Mouse (Mus musculus) ES-Bruce4 (cell line): ENCODE measurements around the gene Bmper. TPM values are rescaled to one million over a fixed set of nuclear protein-coding genes. Genes with fewer than 3 reads are reported as not detected.

Source experiments
- H3K27ac ChIP-seq: 2 replicates; pipeline ENCODE4 v1.5.1; 2012; ENCODE audit warnings: low read length, inconsistent platforms; ENCODE audit not compliant: insufficient read depth
- H3K27me3 ChIP-seq: 2 replicates; pipeline ENCODE4 v1.6.1; 2012; ENCODE audit warnings: mild to moderate bottlenecking, low read length, inconsistent platforms; ENCODE audit not compliant: control insufficient read depth, poor library complexity, insufficient read depth, severe bottlenecking
- H3K36me3 ChIP-seq: 2 replicates; pipeline ENCODE4 v1.6.1; 2012; ENCODE audit warnings: inconsistent platforms, mild to moderate bottlenecking, low read length, moderate library complexity; ENCODE audit not compliant: control insufficient read depth, poor library complexity, insufficient read depth, severe bottlenecking
- H3K4me1 ChIP-seq: one replicate; pipeline ENCODE4 v1.8.1; 2011; ENCODE audit warnings: low read length; ENCODE audit not compliant: control insufficient read depth, insufficient read depth
- H3K4me3 ChIP-seq: 2 replicates; pipeline ENCODE4 v1.5.1; 2011; ENCODE audit warnings: low read depth, mild to moderate bottlenecking, low read length
- H3K9ac ChIP-seq: 2 replicates; pipeline ENCODE4 v1.6.1; 2012; ENCODE audit warnings: low read depth, mild to moderate bottlenecking, inconsistent platforms; ENCODE audit not compliant: poor library complexity, severe bottlenecking
- H3K9me3 ChIP-seq: replicated peaks from 2 replicates; pipeline ENCODE4 v1.6.1; 2012; ENCODE audit warnings: mild to moderate bottlenecking, low read length, inconsistent platforms; ENCODE audit not compliant: control insufficient read depth, poor library complexity, insufficient read depth, severe bottlenecking
- CTCF ChIP-seq: IDR thresholded peaks from one replicate; pipeline ENCODE4 v1.8.1; 2011; ENCODE audit warnings: low read depth, low read length
- EP300 ChIP-seq: IDR thresholded peaks from 2 replicates; pipeline ENCODE4 v1.6.1; 2011; ENCODE audit warnings: low read depth, low read length; ENCODE audit not compliant: insufficient read depth
- POLR2A ChIP-seq: IDR thresholded peaks from one replicate; pipeline ENCODE4 v1.8.1; 2011; ENCODE audit warnings: low read length; ENCODE audit not compliant: insufficient read depth
- polyA plus RNA-seq: library from polyadenylated mRNA; stranded (reverse); fragments of >200 nt; gene quantifications from 2 replicates; pipeline ENCODE4 v1.2.4, GENCODE M21; 2011; ENCODE audit warnings: low read depth; ENCODE audit not compliant: missing spikeins, insufficient read depth, insufficient read length

The Bmper gene
- polyA plus RNA-seq, 1 experiment: not detected

DNA sequence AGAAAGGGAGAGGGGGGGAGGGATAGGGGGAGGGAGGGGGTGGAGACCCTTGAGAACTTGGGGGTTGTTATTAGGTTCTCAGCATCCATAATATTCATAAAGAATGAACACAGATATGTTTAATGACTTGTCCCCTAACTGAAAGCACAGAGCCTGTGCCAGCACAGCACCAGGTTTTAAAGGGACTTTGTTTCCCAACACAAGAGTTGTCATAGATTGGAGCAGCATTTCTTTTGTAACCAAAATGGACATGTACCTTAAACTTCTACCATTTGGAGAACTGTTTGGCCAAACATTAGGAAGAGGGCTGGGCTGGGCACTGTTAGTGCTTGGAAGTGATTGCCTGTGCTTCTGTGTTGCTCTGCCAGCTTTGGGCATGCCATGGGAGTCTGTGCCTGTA is 89.1 kb downstream of the Bmper start:
- Histone ChIP-seq H3K27ac (no peak overlapping the region), H3K36me3 (no peaks in the 10 kb centered on the region), H3K9ac (no peak overlapping the region), H3K4me3 (no peak overlapping the region), H3K9me3 (no peaks in the 10 kb centered on the region), H3K27me3 (no peaks in the 10 kb centered on the region; the same call in 1 of the 2 replicates), H3K4me1 (no peaks in the 10 kb centered on the region)
- TF ChIP-seq EP300 (no peak), CTCF (no peak), POLR2A (no peak)

DNA sequence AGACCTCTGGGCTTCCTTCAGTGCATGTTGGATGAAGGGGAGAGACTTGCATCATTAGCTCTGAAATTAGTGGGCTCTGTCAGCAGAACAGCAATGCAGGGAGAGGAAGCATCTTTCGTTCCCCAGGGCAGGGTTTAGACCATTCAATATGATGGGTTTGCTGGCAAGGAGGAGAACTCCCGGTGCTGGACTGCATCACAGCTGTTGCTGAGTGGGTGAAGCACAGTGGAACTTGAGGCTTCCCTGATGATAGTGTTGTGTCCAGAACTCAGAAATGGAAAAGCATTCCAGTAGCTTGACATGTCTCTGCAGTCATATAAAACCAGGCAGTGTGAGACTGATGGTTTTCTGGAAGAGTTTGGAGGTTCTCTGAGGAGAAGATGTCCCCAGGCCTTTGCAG is 90.0 kb downstream of the Bmper start:
- no peaks in the 10 kb centered on the region for H3K4me1 ChIP-seq
- no peak overlapping the region for H3K4me3 ChIP-seq
- H3K36me3 ChIP-seq: no peaks in the 10 kb centered on the region
- TF ChIP-seq EP300: no peak
- TF ChIP-seq POLR2A: no peak
- no peak for TF ChIP-seq CTCF
- H3K27me3 ChIP-seq: no peaks in the 10 kb centered on the region; the same call in 1 of the 2 replicates
- H3K9ac ChIP-seq: no peak overlapping the region
- no peaks in the 10 kb centered on the region for H3K9me3 ChIP-seq
- H3K27ac ChIP-seq: no peak overlapping the region

DNA sequence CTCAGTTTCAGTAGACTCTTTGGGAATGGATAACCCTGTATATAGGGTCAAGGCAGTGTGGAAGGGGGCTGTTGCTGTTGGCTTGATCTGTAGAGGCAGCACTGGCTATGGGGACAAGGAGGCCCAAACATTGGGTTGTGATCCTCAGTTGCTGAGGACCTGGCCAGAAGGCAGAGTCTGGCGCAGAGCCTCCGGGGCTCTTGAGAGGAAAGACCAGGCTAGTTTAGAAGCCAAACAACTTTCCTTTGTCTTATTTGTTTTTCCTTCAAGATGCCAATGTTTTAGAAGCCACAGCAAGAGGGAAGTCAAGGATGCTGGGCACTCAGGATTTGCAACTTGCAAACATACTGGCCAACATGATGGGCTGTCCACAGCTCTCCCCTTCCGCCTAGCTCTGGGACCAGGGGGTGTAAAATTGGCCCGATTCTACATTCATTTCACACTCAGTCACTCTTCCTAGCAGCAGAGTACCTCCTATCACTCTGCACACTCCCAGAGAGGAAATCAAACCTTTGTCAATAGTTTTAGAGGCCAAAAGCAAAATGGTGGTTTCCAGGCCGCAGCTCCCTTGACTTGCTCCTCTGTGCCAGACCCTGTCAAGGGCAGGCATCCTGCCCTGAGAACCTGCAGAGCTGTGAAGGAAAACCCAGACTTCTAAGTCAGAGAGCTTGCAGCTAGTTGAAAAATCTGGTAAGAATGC is 92.9 kb downstream of the Bmper start:
- Histone ChIP-seq H3K9me3 (no peaks in the 10 kb centered on the region), H3K36me3 (no peaks in the 10 kb centered on the region), H3K27me3 (no peaks in the 10 kb centered on the region), H3K4me1 (no peaks in the 10 kb centered on the region), H3K27ac (no peak overlapping the region), H3K4me3 (no peak overlapping the region), H3K9ac (no peak overlapping the region)
- TF ChIP-seq EP300 (no peak), CTCF (no peak), POLR2A (no peak)

DNA sequence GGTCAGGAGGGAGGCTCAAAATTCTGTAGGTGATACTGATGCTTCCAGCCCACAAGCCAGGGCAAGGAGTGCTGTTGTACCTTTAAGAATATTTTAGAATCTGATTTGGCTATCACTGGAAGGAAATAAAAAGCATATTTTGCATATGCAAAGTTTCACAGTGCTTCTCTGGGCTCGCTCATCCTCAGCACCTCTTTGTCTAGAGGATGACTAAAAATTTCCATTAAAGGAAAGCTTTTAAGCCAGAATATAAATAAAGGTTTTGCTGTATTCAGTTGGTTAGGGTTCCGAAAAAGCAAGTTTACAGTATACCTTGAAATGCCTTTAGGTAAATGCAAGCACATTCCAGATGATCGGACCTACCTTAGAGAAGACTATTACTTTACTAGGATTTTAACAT is 105.0 kb downstream of the Bmper start:
- no peaks in the 10 kb centered on the region for H3K9me3 ChIP-seq
- H3K4me1 ChIP-seq: no peaks in the 10 kb centered on the region
- no peaks in the 10 kb centered on the region for H3K27me3 ChIP-seq
- H3K9ac ChIP-seq: no peak overlapping the region
- H3K36me3 ChIP-seq: no peaks in the 10 kb centered on the region
- no peak overlapping the region for H3K27ac ChIP-seq
- no peak for TF ChIP-seq EP300
- no peak for TF ChIP-seq CTCF
- TF ChIP-seq POLR2A: no peak
- no peak overlapping the region for H3K4me3 ChIP-seq

DNA sequence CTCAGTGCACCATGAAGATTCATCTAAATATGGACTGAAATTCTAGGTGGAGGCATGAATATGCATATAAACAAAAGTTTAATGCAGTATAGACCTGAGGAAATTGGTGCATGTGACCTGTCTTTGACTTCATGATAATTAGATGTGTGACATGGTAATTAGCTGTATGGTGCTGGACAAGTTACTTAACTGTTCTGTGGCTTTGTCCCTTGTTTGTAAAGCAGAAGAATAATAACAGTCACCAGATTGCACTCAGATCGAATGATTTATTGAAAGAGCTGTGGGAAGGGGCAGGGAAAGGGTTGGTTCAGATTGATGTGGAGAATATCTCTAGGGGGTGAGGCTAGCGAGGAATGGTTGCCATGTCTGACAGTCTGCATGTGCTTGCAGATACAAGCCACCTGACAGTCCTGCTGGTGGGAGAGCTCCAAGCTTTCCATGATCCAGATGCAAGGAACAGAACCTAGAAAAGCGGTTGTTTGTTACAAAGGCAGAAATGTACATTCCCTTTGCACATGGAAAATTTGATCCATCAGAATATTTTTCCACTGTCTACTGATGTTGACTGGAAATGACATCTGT is 110.3 kb downstream of the Bmper start:
- Histone ChIP-seq H3K27me3 (no peaks in the 10 kb centered on the region), H3K9me3 (no peaks in the 10 kb centered on the region), H3K4me1 (no peaks in the 10 kb centered on the region), H3K36me3 (no peaks in the 10 kb centered on the region), H3K4me3 (no peak overlapping the region), H3K27ac (no peak overlapping the region), H3K9ac (no peak overlapping the region)
- TF ChIP-seq CTCF (no peak), EP300 (no peak), POLR2A (no peak)

DNA sequence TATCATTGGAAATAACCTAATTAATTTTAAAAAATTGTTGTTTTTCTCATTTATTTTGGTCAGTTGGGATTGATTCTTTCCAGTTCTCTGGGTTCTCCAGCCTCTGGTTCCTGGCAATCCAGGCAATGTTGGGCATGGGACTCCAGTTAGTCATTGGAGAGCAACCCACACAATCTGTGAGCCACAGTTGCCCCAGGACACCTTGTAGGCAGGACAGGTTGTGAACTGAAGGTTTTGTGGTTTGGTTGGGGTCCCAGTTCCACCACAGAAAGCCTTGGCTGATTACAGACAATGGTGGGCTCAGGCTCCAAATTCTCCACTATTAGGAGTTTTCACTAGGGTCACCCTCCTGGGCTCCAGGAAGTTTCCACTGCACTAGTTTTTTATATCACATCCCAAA is 117.7 kb downstream of the Bmper start:
- H3K9ac ChIP-seq: no peak overlapping the region
- H3K36me3 ChIP-seq: no peaks in the 10 kb centered on the region
- no peaks in the 10 kb centered on the region for H3K9me3 ChIP-seq
- H3K4me1 ChIP-seq: no peaks in the 10 kb centered on the region
- TF ChIP-seq POLR2A: no peak
- TF ChIP-seq EP300: no peak
- no peak for TF ChIP-seq CTCF
- H3K27ac ChIP-seq: no peak overlapping the region
- H3K27me3 ChIP-seq: no peaks in the 10 kb centered on the region
- no peak overlapping the region for H3K4me3 ChIP-seq
